Mouse (Mus musculus): ENCODE data around the gene Vsig10. TPM values are rescaled to one million over a fixed set of nuclear protein-coding genes. Genes with fewer than 3 reads are reported as not detected.

Gene Vsig10
- polyA plus RNA-seq, 1 experiment from 2014 or later = 0.84 TPM

- WGBS = 93% methylated on average over 10 of the region's 10 CpGs
These were observed 37.3 kb upstream of the Vsig10 start for GRCm38 (mm10) chr5:117281536-117281935.

GRCm38 (mm10) chr5:117282360-117282759 lies 36.5 kb upstream of the Vsig10 start:
- no peaks in the 10 kb centered on the region for H3K9me3 ChIP-seq (replicated peaks; ENCODE audit: control insufficient read depth, low read length)
- H3K4me1 ChIP-seq (ENCODE audit: control insufficient read depth, insufficient read depth, low read length) = no peaks in the 10 kb centered on the region
- no peaks in the 10 kb centered on the region; the same call in none of the 2 replicates for H3K36me3 ChIP-seq (replicated peaks; ENCODE audit: control insufficient read depth, insufficient read depth, low read depth, low read length)
- H3K4me3 ChIP-seq (ENCODE audit: low read depth, low read length) = no peak overlapping the region
- H3K9ac ChIP-seq (replicated peaks; ENCODE audit: low read length) = no peak overlapping the region
- no peak for DNase-seq (ENCODE audit: low spot score)
- H3K4me2 ChIP-seq (ENCODE audit: low read depth, low read length) = no peak overlapping the region
- H3K27ac ChIP-seq (replicated peaks; ENCODE audit: low read depth, low read length) = no peak overlapping the region
- no peaks in the 10 kb centered on the region for H3K27me3 ChIP-seq (ENCODE audit: control insufficient read depth, insufficient read depth, low read length)
- ATAC-seq (replicated peaks; ENCODE audit: insufficient number of reproducible peaks, low FRiP score, low TSS enrichment, low read depth) = no peak
- WGBS = 89% methylated on average over 8 of the region's 8 CpGs

More at GRCm38 (mm10) chr5:117281536-117281935, 37.3 kb upstream of the Vsig10 start:
- no peaks in the 10 kb centered on the region for H3K4me1 ChIP-seq (ENCODE audit: control insufficient read depth, insufficient read depth, low read length)
- no peak overlapping the region for H3K4me2 ChIP-seq (ENCODE audit: low read depth, low read length)
- H3K9ac ChIP-seq (replicated peaks; ENCODE audit: low read length) = no peak overlapping the region
- H3K4me3 ChIP-seq (ENCODE audit: low read depth, low read length) = no peak overlapping the region
- no peaks in the 10 kb centered on the region for H3K9me3 ChIP-seq (replicated peaks; ENCODE audit: control insufficient read depth, low read length)
- no peaks in the 10 kb centered on the region for H3K27me3 ChIP-seq (ENCODE audit: control insufficient read depth, insufficient read depth, low read length)
- DNase-seq (ENCODE audit: low spot score) (no peak), ATAC-seq (replicated peaks; ENCODE audit: insufficient number of reproducible peaks, low FRiP score, low TSS enrichment, low read depth) (no peak)
- no peak overlapping the region for H3K27ac ChIP-seq (replicated peaks; ENCODE audit: low read depth, low read length)
- no peaks in the 10 kb centered on the region; the same call in none of the 2 replicates for H3K36me3 ChIP-seq (replicated peaks; ENCODE audit: control insufficient read depth, insufficient read depth, low read depth, low read length)

- Histone ChIP-seq H3K27me3 (ENCODE audit: control insufficient read depth, insufficient read depth, low read length) (no peaks in the 10 kb centered on the region), H3K9me3 (replicated peaks; ENCODE audit: control insufficient read depth, low read length) (no peaks in the 10 kb centered on the region), H3K27ac (replicated peaks; ENCODE audit: low read depth, low read length) (no peak overlapping the region), H3K4me2 (ENCODE audit: low read depth, low read length) (no peak overlapping the region), H3K36me3 (replicated peaks; ENCODE audit: control insufficient read depth, insufficient read depth, low read depth, low read length) (no peaks in the 10 kb centered on the region; the same call in none of the 2 replicates), H3K4me1 (ENCODE audit: control insufficient read depth, insufficient read depth, low read length) (no peaks in the 10 kb centered on the region), H3K4me3 (ENCODE audit: low read depth, low read length) (no peak overlapping the region), H3K9ac (replicated peaks; ENCODE audit: low read length) (no peak overlapping the region)
- DNase-seq (ENCODE audit: low spot score) = no peak
- no peak for ATAC-seq (replicated peaks; ENCODE audit: insufficient number of reproducible peaks, low FRiP score, low TSS enrichment, low read depth)
- WGBS = 71% methylated on average over 9 of the region's 9 CpGs
These were observed 34.9 kb upstream of the Vsig10 start for GRCm38 (mm10) chr5:117284029-117284428.

- Histone ChIP-seq H3K4me1 (ENCODE audit: control insufficient read depth, insufficient read depth, low read length) (no peaks in the 10 kb centered on the region), H3K9ac (replicated peaks; ENCODE audit: low read length) (no peak overlapping the region), H3K36me3 (replicated peaks; ENCODE audit: control insufficient read depth, insufficient read depth, low read depth, low read length) (no peaks in the 10 kb centered on the region; the same call in none of the 2 replicates), H3K4me3 (ENCODE audit: low read depth, low read length) (no peak overlapping the region), H3K4me2 (ENCODE audit: low read depth, low read length) (no peak overlapping the region), H3K27ac (replicated peaks; ENCODE audit: low read depth, low read length) (no peak overlapping the region), H3K27me3 (ENCODE audit: control insufficient read depth, insufficient read depth, low read length) (no peaks in the 10 kb centered on the region), H3K9me3 (replicated peaks; ENCODE audit: control insufficient read depth, low read length) (no peaks in the 10 kb centered on the region)
- 79% methylated on average over 7 of the region's 7 CpGs for WGBS
- no peak for ATAC-seq (replicated peaks; ENCODE audit: insufficient number of reproducible peaks, low FRiP score, low TSS enrichment, low read depth)
- DNase-seq (ENCODE audit: low spot score) = no peak
These were observed 34.2 kb upstream of the Vsig10 start for GRCm38 (mm10) chr5:117284682-117285081.

GRCm38 (mm10) chr5:117285266-117285665 lies 33.6 kb upstream of the Vsig10 start:
- H3K4me1 ChIP-seq (ENCODE audit: control insufficient read depth, insufficient read depth, low read length) = no peaks in the 10 kb centered on the region
- ATAC-seq (replicated peaks; ENCODE audit: insufficient number of reproducible peaks, low FRiP score, low TSS enrichment, low read depth) = no peak

GRCm38 (mm10) chr5:117286286-117286685 lies 32.6 kb upstream of the Vsig10 start:
- Histone ChIP-seq H3K27ac (replicated peaks; ENCODE audit: low read depth, low read length) (no peak overlapping the region), H3K27me3 (ENCODE audit: control insufficient read depth, insufficient read depth, low read length) (no peaks in the 10 kb centered on the region), H3K4me1 (ENCODE audit: control insufficient read depth, insufficient read depth, low read length) (no peaks in the 10 kb centered on the region), H3K36me3 (replicated peaks; ENCODE audit: control insufficient read depth, insufficient read depth, low read depth, low read length) (no peaks in the 10 kb centered on the region; the same call in 1 of the 2 replicates), H3K4me3 (ENCODE audit: low read depth, low read length) (peak overlapping the region; percentile 83), H3K9me3 (replicated peaks; ENCODE audit: control insufficient read depth, low read length) (no peaks in the 10 kb centered on the region), H3K9ac (replicated peaks; ENCODE audit: low read length) (peak overlapping the region; percentile 85), H3K4me2 (ENCODE audit: low read depth, low read length) (peak overlapping the region; percentile 52)
- ATAC-seq (replicated peaks; ENCODE audit: insufficient number of reproducible peaks, low FRiP score, low TSS enrichment, low read depth) (no peak), DNase-seq (ENCODE audit: low spot score) (no peak)
- WGBS = 40% methylated on average over 3 of the region's 3 CpGs

More at GRCm38 (mm10) chr5:117285266-117285665, 33.6 kb upstream of the Vsig10 start:
- no peaks in the 10 kb centered on the region for H3K27me3 ChIP-seq (ENCODE audit: control insufficient read depth, insufficient read depth, low read length)
- WGBS = 86% methylated on average over 4 of the region's 4 CpGs
- no peak overlapping the region for H3K9ac ChIP-seq (replicated peaks; ENCODE audit: low read length)
- H3K27ac ChIP-seq (replicated peaks; ENCODE audit: low read depth, low read length) = no peak overlapping the region
- H3K36me3 ChIP-seq (replicated peaks; ENCODE audit: control insufficient read depth, insufficient read depth, low read depth, low read length) = no peaks in the 10 kb centered on the region; the same call in none of the 2 replicates
- no peak for DNase-seq (ENCODE audit: low spot score)
- H3K9me3 ChIP-seq (replicated peaks; ENCODE audit: control insufficient read depth, low read length) = no peaks in the 10 kb centered on the region
- H3K4me3 ChIP-seq (ENCODE audit: low read depth, low read length) = no peak overlapping the region
- no peak overlapping the region for H3K4me2 ChIP-seq (ENCODE audit: low read depth, low read length)

GRCm38 (mm10) chr5:117286831-117287822 lies 31.8 kb upstream of the Vsig10 start, which contains the start of gene Pebp1:
Pebp1 (minus strand) TSS chr5:117287625.
- peak within 1 kb of the TSS; percentile 83 for H3K4me3 ChIP-seq (ENCODE audit: low read depth, low read length)
- H3K36me3 ChIP-seq (replicated peaks; ENCODE audit: control insufficient read depth, insufficient read depth, low read depth, low read length) = no peaks in the 10 kb centered on the region; the same call in 1 of the 2 replicates
- no peaks in the 10 kb centered on the region for H3K9me3 ChIP-seq (replicated peaks; ENCODE audit: control insufficient read depth, low read length)
- peak; percentile 98 for DNase-seq (ENCODE audit: low spot score)
- no peaks in the 10 kb centered on the region for H3K4me1 ChIP-seq (ENCODE audit: control insufficient read depth, insufficient read depth, low read length)
- 0 out of 2 replicates have a peak within 1 kb of the TSS, but pooled peaks have one; percentile 35 for H3K27ac ChIP-seq (replicated peaks; ENCODE audit: low read depth, low read length)
- peak within 1 kb of the TSS; percentile 52 for H3K4me2 ChIP-seq (ENCODE audit: low read depth, low read length)
- under 1% methylated on average over 70 of the region's 77 CpGs for WGBS
- ATAC-seq (replicated peaks; ENCODE audit: insufficient number of reproducible peaks, low FRiP score, low TSS enrichment, low read depth) = peak; percentile 95
- H3K9ac ChIP-seq (replicated peaks; ENCODE audit: low read length) = peak within 1 kb of the TSS; percentile 85
- H3K27me3 ChIP-seq (ENCODE audit: control insufficient read depth, insufficient read depth, low read length) = no peaks in the 10 kb centered on the region

- no peaks in the 10 kb centered on the region for H3K27me3 ChIP-seq (ENCODE audit: control insufficient read depth, insufficient read depth, low read length)
- no peak for DNase-seq (ENCODE audit: low spot score)
- H3K27ac ChIP-seq (replicated peaks; ENCODE audit: low read depth, low read length) = no peak overlapping the region
- no peaks in the 10 kb centered on the region; the same call in 1 of the 2 replicates for H3K36me3 ChIP-seq (replicated peaks; ENCODE audit: control insufficient read depth, insufficient read depth, low read depth, low read length)
- H3K4me1 ChIP-seq (ENCODE audit: control insufficient read depth, insufficient read depth, low read length) = no peaks in the 10 kb centered on the region
- H3K9me3 ChIP-seq (replicated peaks; ENCODE audit: control insufficient read depth, low read length) = no peaks in the 10 kb centered on the region
- no peak overlapping the region for H3K9ac ChIP-seq (replicated peaks; ENCODE audit: low read length)
- H3K4me2 ChIP-seq (ENCODE audit: low read depth, low read length) = no peak overlapping the region
- H3K4me3 ChIP-seq (ENCODE audit: low read depth, low read length) = no peak overlapping the region
- no peak for ATAC-seq (replicated peaks; ENCODE audit: insufficient number of reproducible peaks, low FRiP score, low TSS enrichment, low read depth)
These were observed 29.2 kb upstream of the Vsig10 start for GRCm38 (mm10) chr5:117289646-117290045.

Measured in embryonic facial prominence, embryonic 11.5 days (tissue).